Mouse (Mus musculus) brain, embryonic 14.5 days (tissue): ENCODE results near the gene Irf3. TPM values are rescaled to one million over a fixed set of nuclear protein-coding genes. Genes with fewer than 3 reads are reported as not detected.
A peak's percentile ranks its signal among the peaks of the same experiment; 100 is the strongest.

Experiments used
- DNase-seq: peaks from one replicate; pipeline ENCODE4 v3.0.0-alpha.2; 2011; ENCODE audit warnings: low read depth
- CTCF ChIP-seq: fragments of 200-500 bp; IDR thresholded peaks from 2 replicates; pipeline ENCODE4 v1.5.1; 2012; ENCODE audit warnings: inconsistent platforms, mild to moderate bottlenecking, moderate library complexity, borderline replicate concordance; ENCODE audit not compliant: insufficient read depth, insufficient read length; ENCODE audit errors: extremely low read depth
- POLR2A ChIP-seq: fragments of 200-500 bp; IDR thresholded peaks from 2 replicates; pipeline ENCODE4 v1.6.1; 2012; ENCODE audit warnings: mild to moderate bottlenecking, inconsistent platforms, borderline replicate concordance; ENCODE audit not compliant: poor library complexity, insufficient read depth, insufficient read length, severe bottlenecking; ENCODE audit errors: extremely low read depth
- polyA plus RNA-seq: library from polyadenylated mRNA; depleted of rRNA; stranded (reverse); fragments of >200 nt; gene quantifications from 2 replicates; pipeline ENCODE4 v1.2.3, GENCODE M21; 2012; rRNA removed

The Irf3 gene
- polyA plus RNA-seq, 1 experiment = 84.4 TPM

- DNase-seq = no peak
- TF ChIP-seq CTCF (no peak), POLR2A (no peak)
Measured at GRCm38 (mm10) chr7:45048001-45048890, 50.8 kb downstream of the Irf3 start.

GRCm38 (mm10) chr7:45048923-45049657, 51.6 kb downstream of the Irf3 start:
- no peak for DNase-seq
- no peak for TF ChIP-seq POLR2A
- TF ChIP-seq CTCF = no peak

- TF ChIP-seq CTCF = no peak
- TF ChIP-seq POLR2A = no peak
- peak; percentile 98 for DNase-seq
Measured at GRCm38 (mm10) chr7:45050945-45051600, 53.6 kb downstream of the Irf3 start.

GRCm38 (mm10) chr7:45051601-45051974, 54.1 kb downstream of the Irf3 start:
- no peak for TF ChIP-seq CTCF
- no peak for TF ChIP-seq POLR2A
- no peak for DNase-seq

Other genes starting within 250 kb of the Irf3 start
- 31.1 and 45.0 TPM in 2 replicates for gene Vrk3, start 249.2 kb upstream of the Irf3 start, polyA plus RNA-seq
- 1.0 and 1.1 TPM in 2 replicates for gene Zfp473, start 246.6 kb upstream of the Irf3 start, polyA plus RNA-seq
- gene Nup62, start 181.6 kb upstream of the Irf3 start, polyA plus RNA-seq = 73.9 and 96.1 TPM in 2 replicates
- 0.42 and 0.59 TPM in 2 replicates for gene Il4i1, start 181.3 kb upstream of the Irf3 start, polyA plus RNA-seq
- gene Atf5, start 181.0 kb upstream of the Irf3 start, polyA plus RNA-seq = 24.8 and 36.4 TPM in 2 replicates
- gene Akt1s1, start 148.7 kb upstream of the Irf3 start, polyA plus RNA-seq = 141 and 160 TPM in 2 replicates
- gene Tbc1d17, start 148.6 kb upstream of the Irf3 start, polyA plus RNA-seq = 96.8 and 124 TPM in 2 replicates
- gene Pnkp, start 140.5 kb upstream of the Irf3 start, polyA plus RNA-seq = 33.1 and 42.3 TPM in 2 replicates
- 927 and 1,026 TPM in 2 replicates for gene Ptov1, start 127.9 kb upstream of the Irf3 start, polyA plus RNA-seq
- 205 and 206 TPM in 2 replicates for gene Med25, start 104.9 kb upstream of the Irf3 start, polyA plus RNA-seq
- 29.7 and 47.4 TPM in 2 replicates for gene Fuz, start 101.6 kb upstream of the Irf3 start, polyA plus RNA-seq
- 165 and 185 TPM in 2 replicates for gene Ap2a1, start 68.2 kb upstream of the Irf3 start, polyA plus RNA-seq
- 0.04 and 0.05 TPM in 2 replicates for gene Tsks, start 54.4 kb upstream of the Irf3 start, polyA plus RNA-seq
- gene Cpt1c, start 22.8 kb upstream of the Irf3 start, polyA plus RNA-seq = 102 and 135 TPM in 2 replicates
- 824 and 992 TPM in 2 replicates for gene Prmt1, start 11.1 kb upstream of the Irf3 start, polyA plus RNA-seq
- 20.5 and 33.9 TPM in 2 replicates for gene Bcl2l12, start 1.1 kb downstream of the Irf3 start, polyA plus RNA-seq
- 125 and 147 TPM in 2 replicates for gene Scaf1, start 18.7 kb downstream of the Irf3 start, polyA plus RNA-seq
- gene Rras, start 20.3 kb downstream of the Irf3 start, polyA plus RNA-seq = 18.2 and 20.7 TPM in 2 replicates
- 10.5 and 39.1 TPM in 2 replicates for gene Prr12, start 55.2 kb downstream of the Irf3 start, polyA plus RNA-seq
- gene Nosip, start 64.8 kb downstream of the Irf3 start, polyA plus RNA-seq = 81.9 and 84.1 TPM in 2 replicates
- 25.0 and 30.6 TPM in 2 replicates for gene Prrg2, start 65.0 kb downstream of the Irf3 start, polyA plus RNA-seq
- gene Rcn3, start 94.6 kb downstream of the Irf3 start, polyA plus RNA-seq = 68.2 and 101 TPM in 2 replicates
- 11.7 and 17.3 TPM in 2 replicates for gene Fcgrt, start 106.2 kb downstream of the Irf3 start, polyA plus RNA-seq
- gene Rps11, start 126.8 kb downstream of the Irf3 start, polyA plus RNA-seq = 421 and 634 TPM in 2 replicates
- 2,550 and 2,843 TPM in 2 replicates for gene Rpl13a, start 131.1 kb downstream of the Irf3 start, polyA plus RNA-seq
- gene Gm45713, start 138.6 kb downstream of the Irf3 start, polyA plus RNA-seq = 0.30 and 0.31 TPM in 2 replicates
- 6.2 and 9.0 TPM in 2 replicates for gene Flt3l, start 138.8 kb downstream of the Irf3 start, polyA plus RNA-seq
- 130 and 151 TPM in 2 replicates for gene Pih1d1, start 156.7 kb downstream of the Irf3 start, polyA plus RNA-seq
- 26.4 and 34.2 TPM in 2 replicates for gene Aldh16a1, start 156.9 kb downstream of the Irf3 start, polyA plus RNA-seq
- 6.7 and 25.8 TPM in 2 replicates for gene Slc17a7, start 166.3 kb downstream of the Irf3 start, polyA plus RNA-seq
- 0.04 and 0.12 TPM in 2 replicates for gene Gfy, start 181.9 kb downstream of the Irf3 start, polyA plus RNA-seq
- 0.25 and 0.30 TPM in 2 replicates for gene Pth2, start 183.3 kb downstream of the Irf3 start, polyA plus RNA-seq
- gene Ccdc155, start 207.2 kb downstream of the Irf3 start, polyA plus RNA-seq = 0.70 and 1.1 TPM in 2 replicates
- gene Dkkl1, start 214.5 kb downstream of the Irf3 start, polyA plus RNA-seq = 1.4 and 2.1 TPM in 2 replicates
- gene Tead2, start 218.1 kb downstream of the Irf3 start, polyA plus RNA-seq = 184 and 312 TPM in 2 replicates
- 1.4 and 1.5 TPM in 2 replicates for gene Cd37, start 241.5 kb downstream of the Irf3 start, polyA plus RNA-seq
- 0.70 and 0.86 TPM in 2 replicates for gene Slc6a16, start 243.4 kb downstream of the Irf3 start, polyA plus RNA-seq